In the genomic region with DNA sequence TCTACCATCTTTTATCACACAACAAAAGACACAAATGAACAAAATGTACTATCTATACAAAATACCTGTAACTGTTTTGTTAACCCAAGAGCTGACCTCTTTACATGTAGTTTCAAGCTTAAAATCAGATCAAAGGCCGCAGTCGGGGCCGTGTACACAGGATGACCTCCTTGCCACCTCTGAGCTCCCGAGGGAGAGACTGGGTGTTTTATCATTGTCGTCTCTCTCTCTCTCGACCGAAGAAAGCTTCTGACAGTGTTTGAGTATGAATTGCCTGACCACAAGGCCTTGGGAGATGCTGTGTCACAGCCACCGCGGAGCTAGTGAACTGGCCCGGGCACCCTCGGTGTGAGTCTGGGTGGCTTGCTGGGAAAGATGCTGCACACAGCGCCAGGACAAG, we compare ENCODE assay signal across 11 mouse cellular contexts.
"Had no signal": no experiment of that assay in that cellular context is flagged by ENCODE, and none has a peak within 500 bp of the region (broad histone marks: within the 10 kb centered on the region; RNA-seq: fewer than 3 reads in every experiment).

No protein-coding gene starts in this region.

- H3K36me3 ChIP-seq: intestine, embryonic 15.5 days; limb, embryonic 13.5 days; midbrain, embryonic 12.5 days had no signal

- DNase-seq: kidney, adult 2 months; kidney, postnatal 25 days; lung, adult 18-20 months; lung, postnatal 4 days; right cerebral cortex, adult 18-20 months; thymus, postnatal 4 days had no signal

- H3K9ac ChIP-seq: intestine, embryonic 15.5 days; limb, embryonic 13.5 days; liver, embryonic 14.5 days; midbrain, embryonic 12.5 days had no signal

- H3K4me2 ChIP-seq: intestine, embryonic 15.5 days; limb, embryonic 13.5 days; midbrain, embryonic 12.5 days had no signal

- H3K27ac ChIP-seq: intestine, embryonic 15.5 days; limb, embryonic 13.5 days; liver, embryonic 14.5 days; midbrain, embryonic 12.5 days; stomach, postnatal 0 days had no signal

- H3K4me1 ChIP-seq: intestine, embryonic 15.5 days; limb, embryonic 13.5 days; midbrain, embryonic 12.5 days had no signal

- H3K27me3 ChIP-seq: intestine, embryonic 15.5 days; limb, embryonic 13.5 days; midbrain, embryonic 12.5 days had no signal

- ATAC-seq: intestine, embryonic 15.5 days had no signal

- H3K9me3 ChIP-seq: intestine, embryonic 15.5 days; limb, embryonic 13.5 days; midbrain, embryonic 12.5 days had no signal

- H3K4me3 ChIP-seq: intestine, embryonic 15.5 days; limb, embryonic 13.5 days; midbrain, embryonic 12.5 days had no signal
